Mouse (Mus musculus) MEL (cell line): ENCODE results near the gene Zbtb46. TPM values are rescaled to one million over a fixed set of nuclear protein-coding genes. Genes with fewer than 3 reads are reported as not detected.
"Not testable (repeated sequence)": the region's sequence is repeated elsewhere in the genome, so short reads cannot be mapped to it uniquely, and the experiment has no call there.

Source experiments
- DNase-seq: peaks from one replicate; pipeline ENCODE4 v3.0.0; 2011; ENCODE audit warnings: low read depth, low spot score
- H3K27ac ChIP-seq: 2 replicates; pipeline ENCODE4 v1.5.1; 2012; ENCODE audit warnings: low read depth, mild to moderate bottlenecking, control low read depth, low read length, moderate library complexity; ENCODE audit not compliant: control insufficient read depth
- H3K27me3 ChIP-seq, 2 experiments: fragments of 150-350 bp in 1 of 2; sonication (generic) in 1 of 2; 2 replicates each; pipeline ENCODE4 v1.6.1; 2012; ENCODE audit warnings: low read length in 2 of 2, mild to moderate bottlenecking in 2 of 2, improper control_type of control experiment in 1 of 2, moderate library complexity in 1 of 2; ENCODE audit not compliant: insufficient read depth in 2 of 2, control insufficient read depth in 1 of 2
- H3K36me3 ChIP-seq, 2 experiments: 2 replicates each; pipeline ENCODE4 v1.6.1; 2012 to 2014; ENCODE audit warnings: low read length in 2 of 2, improper control_type of control experiment in 1 of 2, inconsistent platforms in 1 of 2, mild to moderate bottlenecking in 1 of 2; ENCODE audit not compliant: insufficient read depth in 2 of 2, control insufficient read depth in 1 of 2
- H3K4me1 ChIP-seq, 2 experiments: fragments of 150-350 bp in 1 of 2; sonication (generic) in 1 of 2; 2 replicates each; pipeline ENCODE4 v1.6.1; 2012; ENCODE audit warnings: low read length in 2 of 2, improper control_type of control experiment in 1 of 2, mild to moderate bottlenecking in 1 of 2; ENCODE audit not compliant: insufficient read depth in 2 of 2, control insufficient read depth in 1 of 2
- H3K4me3 ChIP-seq, 2 experiments: fragments of 150-350 bp in 1 of 2; sonication (generic) in 1 of 2; 2 replicates each; pipeline ENCODE4 v1.5.1; 2012; ENCODE audit warnings: low read depth in 2 of 2, low read length in 2 of 2, mild to moderate bottlenecking in 2 of 2, moderate library complexity in 2 of 2, control low read depth in 1 of 2, improper control_type of control experiment in 1 of 2; ENCODE audit not compliant: control insufficient read depth in 1 of 2, insufficient read depth in 1 of 2
- H3K79me2 ChIP-seq: 2 replicates; pipeline ENCODE4 v1.6.1; 2012; ENCODE audit warnings: mild to moderate bottlenecking, low read length, moderate library complexity; ENCODE audit not compliant: control insufficient read depth, poor library complexity, insufficient read depth
- H3K9ac ChIP-seq: 2 replicates; pipeline ENCODE4 v1.6.1; 2012; ENCODE audit warnings: low read depth, mild to moderate bottlenecking, control low read depth, low read length, moderate library complexity; ENCODE audit not compliant: control insufficient read depth, poor library complexity, severe bottlenecking
- H3K9me3 ChIP-seq: fragments of 150-350 bp; sonication (generic); replicated peaks from 2 replicates; pipeline ENCODE4 v1.6.1; 2012; ENCODE audit warnings: mild to moderate bottlenecking, low read length, improper control_type of control experiment, moderate library complexity; ENCODE audit not compliant: insufficient read depth
- BHLHE40 ChIP-seq: IDR thresholded peaks from 2 replicates; pipeline ENCODE4 v1.6.1; 2012; ENCODE audit warnings: low read depth, mild to moderate bottlenecking, inconsistent platforms, low read length, improper control_type of control experiment, borderline replicate concordance
- EP300 ChIP-seq, 2 experiments: IDR thresholded peaks; 2 replicates each; pipeline ENCODE4 v1.6.1; 2011; ENCODE audit warnings: improper control_type of control experiment in 2 of 2, low read length in 2 of 2, low read depth in 1 of 2, mild to moderate bottlenecking in 1 of 2
- HCFC1 ChIP-seq: IDR thresholded peaks from 2 replicates; pipeline ENCODE4 v1.6.1; 2012; ENCODE audit warnings: low read depth, mild to moderate bottlenecking, inconsistent platforms, low read length, improper control_type of control experiment, moderate library complexity
- MAX ChIP-seq: IDR thresholded peaks from 2 replicates; pipeline ENCODE4 v1.6.1; 2011; ENCODE audit warnings: low read length, improper control_type of control experiment
- MAZ ChIP-seq: IDR thresholded peaks from 2 replicates; pipeline ENCODE4 v1.6.1; 2012; ENCODE audit warnings: low read depth, mild to moderate bottlenecking, inconsistent platforms, low read length, improper control_type of control experiment
- MXI1 ChIP-seq: IDR thresholded peaks from 2 replicates; pipeline ENCODE4 v1.6.1; 2011; ENCODE audit warnings: mild to moderate bottlenecking, low read depth, low read length, improper control_type of control experiment
- NELFE ChIP-seq: IDR thresholded peaks from 2 replicates; pipeline ENCODE4 v1.6.1; 2011; ENCODE audit warnings: low read depth, low read length, improper control_type of control experiment
- SIN3A ChIP-seq: IDR thresholded peaks from 2 replicates; pipeline ENCODE4 v1.6.1; 2012; ENCODE audit warnings: low read length, improper control_type of control experiment, inconsistent platforms
- TBP ChIP-seq: IDR thresholded peaks from 2 replicates; pipeline ENCODE4 v1.8.0; 2011; ENCODE audit warnings: low read depth, low read length, improper control_type of control experiment
- UBTF ChIP-seq: IDR thresholded peaks from 2 replicates; pipeline ENCODE4 v1.6.1; 2012; ENCODE audit warnings: low read depth, mild to moderate bottlenecking, inconsistent platforms, low read length, improper control_type of control experiment, moderate library complexity, borderline replicate concordance; ENCODE audit not compliant: insufficient read depth
- USF2 ChIP-seq, 2 experiments: IDR thresholded peaks; 2 replicates each; pipeline ENCODE4 v1.6.1; 2011 to 2012; ENCODE audit warnings: improper control_type of control experiment in 2 of 2, low read length in 2 of 2, borderline replicate concordance in 1 of 2, inconsistent platforms in 1 of 2, low read depth in 1 of 2, mild to moderate bottlenecking in 1 of 2; ENCODE audit not compliant: insufficient read depth in 1 of 2
- ZMIZ1 ChIP-seq: IDR thresholded peaks from 2 replicates; pipeline ENCODE4 v1.6.1; 2012; ENCODE audit warnings: low read depth, mild to moderate bottlenecking, inconsistent platforms, low read length, improper control_type of control experiment, moderate library complexity
- polyA plus RNA-seq, 2 experiments: library from polyadenylated mRNA; stranded (reverse) in 1 of 2; unstranded in 1 of 2; fragments of >175 nt in 1 of 2; fragments of >200 nt in 1 of 2; gene quantifications; 2 replicates each; pipeline versions ENCODE4 v1.2.1 to v1.2.4; 2012; ENCODE audit warnings: low replicate concordance in 2 of 2, low read depth in 1 of 2; ENCODE audit not compliant: insufficient read length in 2 of 2, insufficient read depth in 1 of 2, missing spikeins in 1 of 2
- total RNA-seq: library from RNA; depleted of rRNA; stranded (reverse); fragments of 300-350 nt; gene quantifications from 2 replicates; pipeline ENCODE4 v1.2.3, GENCODE M21; 2012

The Zbtb46 gene
- total and polyA plus RNA-seq, 3 experiments: 0.23 to 0.64 TPM; not detected in 1

DNA sequence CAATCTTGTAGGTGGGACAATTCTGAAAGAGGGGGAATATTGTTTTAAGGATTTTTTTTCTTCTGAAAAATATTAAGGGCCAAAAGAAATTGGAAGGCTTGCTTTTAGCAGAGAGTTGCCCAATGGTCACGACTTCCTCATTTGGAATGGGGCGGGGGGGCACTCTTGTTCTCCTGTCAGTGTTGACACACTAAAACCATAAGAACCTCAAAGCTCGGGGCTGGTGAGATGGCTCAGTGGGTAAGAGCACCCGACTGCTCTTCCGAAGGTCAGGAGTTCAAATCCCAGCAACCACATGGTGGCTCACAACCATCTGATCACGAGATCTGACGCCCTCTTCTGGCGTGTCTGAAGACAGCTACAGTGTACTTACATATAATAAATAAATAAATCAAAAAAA lies 36.6 kb upstream of the Zbtb46 start:
- not testable (repeated sequence) for DNase-seq, H3K9ac ChIP-seq, H3K36me3 ChIP-seq
- Histone ChIP-seq H3K79me2 (peaks cover 20% of the 10 kb centered on the region), H3K4me1 (peaks cover 6 to 12% of the 10 kb centered on the region in 2 experiments; a peak in 3 of 4 replicates), H3K4me3 (peak overlapping the region; percentile 26 to 65)
- TF ChIP-seq NELFE: 0 out of 2 replicates have a peak, but pooled peaks have one; percentile 12
- TF ChIP-seq, all 39 proteins: peak for 1; not testable (repeated sequence) for 38
- H3K9me3 ChIP-seq, H3K27me3 ChIP-seq, H3K27ac ChIP-seq: not testable (repeated sequence)

DNA sequence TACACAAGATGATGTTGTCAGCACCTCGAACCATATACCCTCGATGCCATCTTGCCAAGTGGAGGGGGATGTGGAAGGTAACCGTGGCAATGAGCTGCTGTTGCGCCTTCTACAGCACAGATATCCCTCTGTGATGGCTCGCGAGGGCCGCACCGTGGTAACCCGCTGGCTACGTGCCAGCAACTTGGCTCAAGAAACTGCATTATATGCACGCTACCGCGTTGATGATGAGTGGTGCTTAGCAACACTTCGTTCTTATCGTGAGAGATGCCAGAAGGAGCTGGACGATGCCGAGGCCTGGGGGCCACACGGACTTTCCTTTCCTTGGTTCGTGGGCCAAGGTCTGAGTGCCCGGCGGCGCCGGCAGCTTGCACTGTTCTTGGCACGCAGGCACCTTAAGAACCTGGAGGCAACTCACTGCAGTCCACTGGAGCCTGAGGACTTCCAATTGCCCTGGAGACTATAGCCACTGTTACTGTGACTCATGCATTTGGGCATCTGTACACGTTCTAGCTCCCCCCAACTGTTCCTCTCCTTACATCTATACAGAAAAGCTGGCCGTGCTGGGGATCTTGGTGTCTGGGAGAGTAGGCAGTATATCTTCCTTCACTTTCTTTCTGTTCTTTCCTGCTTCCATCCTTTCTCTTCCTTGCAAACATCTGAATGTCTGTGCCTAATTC lies 35.2 kb upstream of the Zbtb46 start:
- H3K4me1 ChIP-seq: peaks cover 6 to 12% of the 10 kb centered on the region in 2 experiments; a peak in 3 of 4 replicates
- TF ChIP-seq MAX (no peak), SIN3A (no peak), MAZ (no peak), TBP (no peak), EP300 (IDR thresholded peaks at IDR 0.05; ENCODE audit: low read depth in 1 of 2, low read length in 2 of 2) (no peak), USF2 (IDR thresholded peaks at IDR 0.05; ENCODE audit: borderline replicate concordance in 1 of 2, insufficient read depth in 1 of 2, low read depth in 1 of 2, low read length in 2 of 2) (no peak), ZMIZ1 (no peak), UBTF (no peak), HCFC1 (no peak), BHLHE40 (no peak), MXI1 (no peak)
- no peak overlapping the region for H3K4me3 ChIP-seq
- no peak overlapping the region for H3K27ac ChIP-seq
- no peaks in the 10 kb centered on the region; a peak in 1 of 4 replicates for H3K36me3 ChIP-seq
- H3K27me3 ChIP-seq: peaks cover 0 to 7% of the 10 kb centered on the region in 2 experiments; a peak in 2 of 4 replicates
- no peak overlapping the region for H3K9ac ChIP-seq
- no peaks in the 10 kb centered on the region for H3K9me3 ChIP-seq
- no peak for DNase-seq
- H3K79me2 ChIP-seq: peaks cover 18% of the 10 kb centered on the region
